Mouse (Mus musculus) testis, postnatal 14 days (tissue): ENCODE results near the gene Il11.

Source experiments
- DNase-seq: peaks from one replicate; pipeline ENCODE4 v3.0.0; 2021; ENCODE audit warnings: low spot score

Il11 gene

DNA sequence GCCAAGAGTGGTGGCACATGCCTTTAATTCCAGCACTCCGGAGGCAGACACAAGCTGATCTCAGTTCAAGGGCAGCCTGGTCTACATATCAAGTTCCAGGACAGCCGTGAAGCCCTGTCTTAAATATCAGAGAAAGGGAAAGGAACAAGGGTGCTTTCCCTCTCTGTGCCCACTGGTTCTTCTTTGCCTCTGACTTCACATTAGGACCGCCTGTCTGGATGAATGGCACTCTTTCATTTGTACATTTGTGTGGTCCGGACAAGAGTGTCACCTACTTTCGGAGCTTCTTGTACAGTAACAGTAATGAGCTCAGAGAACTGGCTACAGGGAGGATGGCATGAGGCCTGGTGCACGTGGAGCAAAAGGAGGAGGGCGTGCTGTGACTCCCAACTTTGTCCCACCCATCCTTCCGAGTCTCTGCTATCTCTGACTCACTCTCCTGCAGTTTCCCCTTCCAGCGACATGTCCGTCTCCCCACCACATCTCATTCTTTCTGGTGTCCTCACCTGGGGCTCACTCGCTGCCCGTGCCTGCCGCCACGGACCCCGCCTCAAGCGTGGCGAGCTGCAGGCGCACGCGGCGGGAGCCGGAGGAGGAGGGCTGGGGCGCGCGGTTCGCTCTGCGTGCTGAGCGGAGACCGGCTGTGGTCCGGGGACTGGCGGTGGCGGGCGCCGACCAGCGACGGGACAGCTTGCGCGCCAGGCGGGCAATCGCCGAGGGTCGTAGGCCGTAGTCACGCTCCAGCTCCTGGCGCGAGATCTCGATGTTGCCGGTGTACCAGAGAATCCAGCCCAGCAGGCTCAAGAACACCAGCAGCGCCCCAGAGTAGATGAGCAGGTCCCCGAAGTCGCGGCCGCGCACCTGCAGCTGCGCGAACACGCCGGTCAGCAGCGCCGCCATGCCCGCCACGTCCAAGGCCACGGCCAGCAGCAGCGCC is 6.1 kb upstream of the Il11 start:
- DNase-seq, result peak; percentile 65

DNA sequence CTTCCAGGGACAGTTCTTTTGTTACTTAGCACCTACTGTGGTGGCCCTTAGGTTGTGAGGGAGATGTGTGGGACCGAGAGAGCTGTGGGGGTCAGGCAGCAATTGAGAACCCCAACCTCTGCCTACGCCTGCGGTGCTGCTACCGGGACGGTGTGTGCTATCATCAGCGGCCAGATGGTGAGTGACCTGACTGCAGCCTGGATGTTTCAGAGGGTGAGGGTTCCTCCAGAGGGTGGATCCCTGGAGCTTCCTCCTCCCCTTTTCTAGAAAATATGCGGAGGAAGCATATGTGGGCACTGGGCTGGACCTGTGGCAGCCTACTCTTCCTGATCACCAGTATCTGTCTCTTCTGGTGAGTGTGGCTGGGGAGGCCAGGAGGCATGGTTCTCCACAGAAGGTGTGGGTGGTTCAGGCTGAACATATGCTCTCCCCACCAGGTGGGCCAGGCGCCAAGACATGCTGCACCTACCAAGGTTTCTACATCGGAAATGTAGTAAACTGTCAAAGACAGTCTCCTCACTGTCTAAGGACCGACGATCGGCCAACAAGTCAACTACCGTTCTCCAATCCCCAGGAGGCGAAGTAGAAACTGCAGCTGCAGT is 1.1 kb upstream of the Il11 start:
- DNase-seq, result no peak

GRCm38 (mm10) chr7:4782130-4782529 is 529 bp downstream of the Il11 start:
- no peak for DNase-seq

DNA sequence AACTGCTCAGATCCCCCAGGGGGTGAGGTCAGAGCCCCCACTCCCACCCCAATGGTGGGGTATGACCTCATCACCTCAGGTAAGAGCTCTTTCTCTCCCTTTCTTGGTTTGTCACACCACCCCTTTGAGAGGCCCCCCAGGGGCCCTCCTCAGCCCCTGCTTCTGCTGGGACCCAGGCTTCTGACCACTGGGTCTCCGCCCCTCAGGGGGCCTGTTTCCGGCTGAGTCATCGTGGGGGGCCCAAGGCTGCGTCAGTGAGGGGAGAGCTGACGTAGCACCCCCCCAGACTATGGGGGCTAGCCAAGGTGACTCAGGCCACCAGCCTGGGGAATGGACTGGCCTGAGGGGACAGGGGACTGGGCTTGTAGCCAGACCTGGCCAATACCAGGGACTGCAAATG is 2.7 kb downstream of the Il11 start:
- DNase-seq, result no peak

- no peak for DNase-seq
Observed at GRCm38 (mm10) chr7:4777851-4778637, 4.6 kb downstream of the Il11 start.

GRCm38 (mm10) chr7:4776861-4777830 is 5.5 kb downstream of the Il11 start:
- DNase-seq, result peak; percentile 70

DNA sequence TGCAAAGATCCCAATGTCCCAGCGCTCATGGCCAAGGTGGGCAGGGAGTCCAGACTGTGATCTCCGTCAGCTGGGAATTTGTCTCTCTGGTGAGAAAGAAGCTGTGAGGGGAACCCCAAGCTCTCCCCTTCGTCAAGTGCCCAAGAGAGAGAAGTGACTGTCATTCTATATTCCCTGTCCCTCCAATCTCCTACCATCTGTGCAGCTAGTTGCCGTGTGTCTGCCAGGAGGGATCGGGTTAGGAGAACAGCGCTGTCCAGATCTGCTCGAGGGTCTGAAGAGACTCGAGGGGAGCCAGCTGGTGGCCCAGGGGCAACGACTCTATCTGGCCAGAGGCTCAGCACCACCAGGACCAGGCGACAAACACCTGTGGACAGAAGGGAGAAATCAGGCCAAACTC is 6.5 kb downstream of the Il11 start:
- no peak for DNase-seq

GRCm38 (mm10) chr7:4771202-4771601 is 11.5 kb downstream of the Il11 start, which contains the start of gene Fam71e2:
Gene Fam71e2 (minus strand): TSS chr7:4771302.
- DNase-seq, result no peak

- no peak for DNase-seq
Observed at GRCm38 (mm10) chr7:4764946-4765710, 17.5 kb downstream of the Il11 start.

DNA sequence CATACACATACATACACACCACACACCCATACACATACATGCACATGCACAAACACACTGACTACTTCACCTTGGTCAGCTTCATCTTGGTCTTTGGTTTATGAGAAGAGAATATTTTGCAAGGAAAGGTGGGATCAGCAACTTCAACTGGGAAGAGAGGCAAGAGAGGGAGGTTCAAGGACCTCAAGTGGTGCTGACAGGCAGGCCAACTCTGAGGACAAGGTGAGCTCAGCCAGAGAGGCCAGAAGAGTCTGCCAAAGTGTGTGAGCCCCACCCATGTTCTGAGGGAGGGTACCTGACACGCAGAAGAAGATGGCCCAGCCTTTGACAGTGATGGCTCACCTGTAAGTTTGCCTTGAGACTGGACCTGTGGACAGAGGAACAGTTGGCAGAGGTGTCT is 23.0 kb downstream of the Il11 start:
- DNase-seq, result no peak

- DNase-seq, result peak; percentile 92
Observed at GRCm38 (mm10) chr7:4752821-4753570, 29.7 kb downstream of the Il11 start, which contains the start of gene Cox6b2. Gene Cox6b2 (minus strand): TSS chr7:4753094.

DNA sequence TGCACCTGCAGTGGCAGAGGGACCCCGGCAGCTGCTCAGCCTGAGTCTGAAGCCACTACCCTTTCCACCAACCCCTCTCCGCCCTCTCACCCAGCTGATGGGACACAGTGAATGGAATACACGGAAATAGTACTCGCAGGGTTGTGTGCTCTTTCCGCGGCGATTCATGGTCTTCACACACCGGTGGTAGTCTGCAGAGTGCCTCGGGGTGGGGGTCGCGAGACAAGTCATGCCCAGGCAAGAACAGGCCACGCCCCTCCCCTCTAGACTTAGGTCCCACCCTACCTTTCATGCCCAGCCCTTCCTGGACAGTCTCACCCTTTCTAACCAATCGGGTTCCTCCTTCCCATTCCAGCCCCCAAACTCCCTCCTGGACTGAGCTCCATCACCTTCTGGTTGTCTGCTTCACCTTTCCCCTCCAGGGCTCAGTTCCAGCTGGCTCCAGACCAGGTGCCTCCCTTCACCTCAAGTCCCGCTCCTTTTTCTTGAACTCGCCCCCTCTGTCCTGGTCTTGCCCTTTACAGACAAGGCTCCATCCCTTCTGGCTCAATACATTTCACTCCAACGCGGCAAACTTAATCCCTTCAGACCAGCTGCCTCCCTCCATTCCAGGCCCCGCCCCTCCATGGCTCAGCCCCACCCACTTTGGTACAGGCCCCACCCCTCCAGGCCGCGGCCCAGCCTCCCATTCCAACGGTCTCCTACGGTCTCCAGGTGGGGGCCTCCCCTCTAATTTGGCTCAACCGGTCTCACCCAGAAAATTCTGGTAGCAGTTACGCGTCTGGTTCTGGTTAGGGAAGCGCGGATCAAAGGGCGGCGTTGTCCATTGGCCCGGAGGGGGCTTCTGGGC is 30.5 kb downstream of the Il11 start:
- DNase-seq, result peak; percentile 80

GRCm38 (mm10) chr7:4749169-4749568 is 33.5 kb downstream of the Il11 start:
- no peak for DNase-seq

GRCm38 (mm10) chr7:4748321-4748720 is 34.3 kb downstream of the Il11 start:
- no peak for DNase-seq

GRCm38 (mm10) chr7:4747156-4747899 is 35.3 kb downstream of the Il11 start:
- no peak for DNase-seq

GRCm38 (mm10) chr7:4746326-4746980 is 36.2 kb downstream of the Il11 start:
- DNase-seq, result no peak

GRCm38 (mm10) chr7:4744886-4745285 is 37.8 kb downstream of the Il11 start:
- DNase-seq, result no peak

- DNase-seq, result peak; percentile 20
Observed at GRCm38 (mm10) chr7:4743354-4743753, 39.3 kb downstream of the Il11 start.
